Mouse (Mus musculus) lung, adult 2 months (tissue): ENCODE measurements around the gene Gm5431.
"Not testable (repeated sequence)": the region's sequence is repeated elsewhere in the genome, so short reads cannot be mapped to it uniquely, and the experiment has no call there.

ENCODE experiments used
- CTCF ChIP-seq: fragments of 200-500 bp; IDR thresholded peaks from 2 replicates; pipeline ENCODE4 v1.5.1; 2011; ENCODE audit warnings: mild to moderate bottlenecking, low read length, control low read depth; ENCODE audit not compliant: insufficient read depth
- POLR2A ChIP-seq: fragments of 200-500 bp; IDR thresholded peaks from 2 replicates; pipeline ENCODE4 v1.6.1; 2011; ENCODE audit warnings: low read depth, mild to moderate bottlenecking, control low read depth, low read length, borderline replicate concordance; ENCODE audit errors: extremely low read depth

DNA sequence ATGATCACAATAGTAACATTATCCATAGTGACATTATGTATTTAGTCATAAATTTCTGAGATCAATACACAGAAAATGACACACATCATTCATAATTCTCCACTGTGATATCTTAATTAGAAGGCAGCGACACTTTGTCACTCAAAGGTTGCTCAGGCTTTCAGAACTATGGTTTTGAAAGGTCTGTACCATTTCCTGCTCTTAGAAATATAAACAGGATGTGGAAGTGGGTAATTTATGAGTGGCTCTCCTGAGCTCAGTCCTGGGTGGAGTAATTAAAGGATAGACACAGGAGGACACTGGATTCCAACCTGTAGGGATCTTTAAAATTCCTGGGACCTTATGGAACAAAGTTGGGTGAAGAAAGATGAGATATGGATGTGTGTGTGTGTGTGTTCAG lies 31.4 kb upstream of the Gm5431 start:
- TF ChIP-seq CTCF, POLR2A: not testable (repeated sequence)
